Mouse (Mus musculus) lung, embryonic 16.5 days (tissue): ENCODE measurements at regions not wholly inside any gene's neighbourhood (a gene's known extent, or its start where the extent isn't known, plus 50 kb on each side); places are given as distances from the start of the nearest gene placed in this dataset.

ENCODE experiments used
- ATAC-seq: fragments of 200-750 bp; cut with Nextera tagmentation; 2 replicates; pipeline ENCODE4 v1.8.0; 2017; ENCODE audit warnings: low read depth, mild to moderate bottlenecking, moderate library complexity
- H3K27ac ChIP-seq: fragments of 300-500 bp; sonication (generic); 2 replicates; pipeline ENCODE4 v1.5.1; 2014; ENCODE audit warnings: mild to moderate bottlenecking, control low read depth, low read length
- H3K27me3 ChIP-seq: fragments of 300-500 bp; sonication (generic); 2 replicates; pipeline ENCODE4 v1.6.1; 2014; ENCODE audit warnings: low read depth, low read length, mixed read lengths; ENCODE audit not compliant: control insufficient read depth, insufficient read depth
- H3K36me3 ChIP-seq: fragments of 300-500 bp; sonication (generic); 2 replicates; pipeline ENCODE4 v1.6.1; 2014; ENCODE audit warnings: low read length; ENCODE audit not compliant: control insufficient read depth, insufficient read depth
- H3K4me1 ChIP-seq: fragments of 300-500 bp; sonication (generic); replicated peaks from 2 replicates; pipeline ENCODE4 v1.6.1; 2014; ENCODE audit warnings: low read length, mixed read lengths; ENCODE audit not compliant: control insufficient read depth, insufficient read depth
- H3K4me2 ChIP-seq: fragments of 300-500 bp; sonication (generic); 2 replicates; pipeline ENCODE4 v1.6.1; 2014; ENCODE audit warnings: low read depth, low read length, control low read depth
- H3K4me3 ChIP-seq: fragments of 300-500 bp; sonication (generic); 2 replicates; pipeline ENCODE4 v1.5.1; 2014; ENCODE audit warnings: mild to moderate bottlenecking, low read length, control low read depth
- H3K9ac ChIP-seq: fragments of 300-500 bp; sonication (generic); 2 replicates; pipeline ENCODE4 v1.6.1; 2014; ENCODE audit warnings: low read length, control low read depth
- H3K9me3 ChIP-seq: fragments of 300-500 bp; sonication (generic); 2 replicates; pipeline ENCODE4 v1.6.1; 2016; ENCODE audit warnings: low read length; ENCODE audit not compliant: control insufficient read depth
- WGBS: fragments of 180-500 bp; shearing (Covaris S2); extraction: QIAGEN DNeasy Blood & Tissue Kit; methylation state at CpG from one replicate; pipeline ENCODE4 v1.1.7; 2014; 5-methylcytosine and 5-hydroxymethylcytosine counted together

DNA sequence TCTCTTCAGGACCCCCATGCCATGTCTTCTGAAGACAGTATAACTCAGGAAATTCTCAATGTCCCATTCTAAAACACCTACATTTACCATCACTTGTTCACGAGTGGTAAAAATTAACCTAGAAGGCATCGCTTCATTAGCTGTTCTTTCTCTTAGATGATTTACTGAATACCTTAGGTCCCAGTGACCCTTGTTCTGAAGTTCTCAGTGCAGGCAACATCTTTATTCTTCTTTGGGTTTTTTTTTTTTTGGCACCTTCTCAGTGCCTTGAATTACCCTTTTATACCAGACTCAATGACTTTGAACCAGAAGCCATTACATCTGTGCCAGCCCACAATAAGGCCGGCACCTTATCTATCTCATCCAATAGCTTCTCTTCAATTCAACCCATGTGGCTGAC lies 167.1 kb upstream of the Usp24 start:
- H3K27ac ChIP-seq: no peak overlapping the region
- H3K4me3 ChIP-seq: no peak overlapping the region
- 87% methylated on average over 3 of the region's 3 CpGs for WGBS
- no peak for ATAC-seq
- H3K9ac ChIP-seq: no peak overlapping the region
- H3K27me3 ChIP-seq: no peaks in the 10 kb centered on the region
- no peaks in the 10 kb centered on the region for H3K36me3 ChIP-seq
- H3K9me3 ChIP-seq: no peaks in the 10 kb centered on the region
- H3K4me2 ChIP-seq: no peak overlapping the region
- H3K4me1 ChIP-seq: 0 out of 2 replicates have a peak, but pooled peaks cover 2% of the 10 kb centered on the region

DNA sequence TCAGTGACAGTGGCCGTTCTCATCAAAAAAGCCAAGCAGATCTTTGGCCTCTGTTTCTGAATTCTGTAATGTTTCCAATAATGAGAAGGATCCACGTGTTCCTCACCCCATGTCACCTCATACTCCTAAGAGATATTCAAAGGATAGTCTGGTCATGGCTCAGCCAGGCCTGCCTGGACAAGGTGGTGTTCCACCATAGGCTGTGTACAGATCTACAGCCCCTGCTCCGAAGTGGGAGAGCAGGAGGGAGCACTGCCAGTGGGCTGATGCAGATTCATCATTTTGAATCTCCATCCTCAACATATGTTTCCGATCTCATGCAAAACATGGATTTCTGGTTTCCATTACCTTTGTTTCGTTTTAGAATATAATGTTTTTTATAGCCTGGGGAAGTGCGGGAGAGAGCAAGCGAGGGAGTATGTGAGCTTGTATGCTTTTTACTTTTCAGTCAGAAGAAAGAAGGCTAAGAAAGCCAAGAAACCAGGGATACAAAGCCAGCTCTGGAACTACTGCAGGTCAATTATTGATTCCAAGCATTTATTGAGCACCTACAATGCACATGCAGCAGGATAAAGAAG lies 166.5 kb upstream of the Usp24 start:
- Histone ChIP-seq H3K4me3 (no peak overlapping the region), H3K36me3 (no peaks in the 10 kb centered on the region), H3K9ac (no peak overlapping the region), H3K27ac (no peak overlapping the region), H3K4me2 (no peak overlapping the region), H3K27me3 (no peaks in the 10 kb centered on the region), H3K4me1 (0 out of 2 replicates have a peak, but pooled peaks cover 2% of the 10 kb centered on the region), H3K9me3 (no peaks in the 10 kb centered on the region)
- WGBS: 80% methylated on average over 7 of the region's 7 CpGs
- ATAC-seq: no peak

DNA sequence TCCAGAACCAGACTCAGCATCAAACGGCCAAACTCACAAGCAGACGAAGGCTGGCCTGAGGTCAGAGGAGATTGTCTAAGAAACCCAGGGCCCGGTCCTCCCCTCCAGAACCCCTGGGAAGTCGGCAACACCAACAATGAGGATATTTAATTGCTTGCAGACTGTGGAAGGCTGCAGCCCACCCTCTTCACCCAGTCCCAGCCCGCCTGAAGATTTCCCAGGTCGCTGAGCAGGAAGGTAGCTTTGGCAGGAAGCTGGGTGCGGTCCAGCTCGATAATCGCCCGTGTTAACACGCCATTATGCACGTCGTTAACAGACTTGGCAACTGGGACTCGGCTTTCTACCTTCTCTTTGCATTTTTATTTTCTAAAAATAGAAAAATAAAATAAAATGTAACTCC lies 165.2 kb upstream of the Usp24 start:
- Histone ChIP-seq H3K27ac (no peak overlapping the region), H3K9me3 (no peaks in the 10 kb centered on the region), H3K4me1 (no peaks in the 10 kb centered on the region), H3K9ac (no peak overlapping the region), H3K27me3 (no peaks in the 10 kb centered on the region), H3K36me3 (no peaks in the 10 kb centered on the region), H3K4me3 (no peak overlapping the region), H3K4me2 (no peak overlapping the region)
- WGBS: 72% methylated on average over 14 of the region's 14 CpGs
- no peak for ATAC-seq

GRCm38 (mm10) chr4:106157451-106158179 lies 158.4 kb upstream of the Usp24 start:
- Histone ChIP-seq H3K4me2 (no peak overlapping the region), H3K4me3 (no peak overlapping the region), H3K27me3 (no peaks in the 10 kb centered on the region), H3K9ac (no peak overlapping the region), H3K36me3 (no peaks in the 10 kb centered on the region), H3K9me3 (no peaks in the 10 kb centered on the region), H3K4me1 (no peaks in the 10 kb centered on the region), H3K27ac (no peak overlapping the region)
- no peak for ATAC-seq
- WGBS: 62% methylated on average over 9 of the region's 9 CpGs

GRCm38 (mm10) chr4:106161592-106161991 lies 154.4 kb upstream of the Usp24 start:
- no peaks in the 10 kb centered on the region for H3K36me3 ChIP-seq
- WGBS: 69% methylated on average over 2 of the region's 2 CpGs
- H3K27ac ChIP-seq: no peak overlapping the region
- H3K27me3 ChIP-seq: no peaks in the 10 kb centered on the region
- no peaks in the 10 kb centered on the region for H3K9me3 ChIP-seq
- H3K4me3 ChIP-seq: no peak overlapping the region
- no peak overlapping the region for H3K9ac ChIP-seq
- no peak overlapping the region for H3K4me2 ChIP-seq
- ATAC-seq: no peak
- no peaks in the 10 kb centered on the region for H3K4me1 ChIP-seq

DNA sequence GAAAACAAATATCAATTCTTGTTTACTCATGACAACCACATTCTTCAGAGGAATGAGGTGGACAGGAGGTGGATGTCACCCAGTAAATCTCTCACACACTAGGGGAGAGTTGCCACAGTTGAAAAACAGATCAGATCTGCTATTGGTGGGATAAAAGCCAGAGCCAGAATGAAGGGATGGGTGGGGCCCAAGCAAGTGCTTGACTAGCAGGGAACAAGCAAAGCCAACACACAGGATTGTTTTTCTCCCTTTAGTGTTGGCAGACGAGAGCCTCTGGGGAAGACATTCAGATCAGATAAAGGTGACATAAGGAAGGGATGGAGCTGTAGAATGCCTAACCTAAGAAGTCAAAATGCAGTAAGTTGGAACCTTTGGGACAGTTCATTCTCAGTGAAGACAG lies 153.5 kb upstream of the Usp24 start:
- Histone ChIP-seq H3K4me1 (no peaks in the 10 kb centered on the region), H3K36me3 (no peaks in the 10 kb centered on the region), H3K27ac (no peak overlapping the region), H3K27me3 (no peaks in the 10 kb centered on the region), H3K4me3 (no peak overlapping the region), H3K9ac (no peak overlapping the region), H3K4me2 (no peak overlapping the region), H3K9me3 (no peaks in the 10 kb centered on the region)
- ATAC-seq: no peak
- WGBS: 29% methylated on average over 1 of the region's 1 CpGs

DNA sequence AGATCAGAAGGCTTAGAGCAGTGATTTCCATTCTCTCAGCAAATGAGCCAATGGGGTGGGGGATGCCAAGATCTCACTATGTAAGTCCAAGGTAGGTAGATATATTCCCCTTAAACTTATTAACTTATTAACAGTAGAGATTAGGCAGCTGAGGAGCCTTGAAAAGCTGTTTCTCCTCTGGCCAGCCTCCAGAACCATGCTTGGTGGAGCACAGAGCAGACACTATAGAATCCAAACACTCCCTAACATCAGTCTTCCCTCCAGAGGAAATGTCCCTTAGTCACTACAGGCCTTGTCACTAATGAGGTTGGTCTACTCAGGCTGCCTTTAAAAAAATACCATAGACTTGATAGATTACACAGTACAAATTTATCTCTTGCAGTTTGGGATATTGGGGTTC lies 152.8 kb upstream of the Usp24 start:
- H3K9me3 ChIP-seq: no peaks in the 10 kb centered on the region
- ATAC-seq: no peak

GRCm38 (mm10) chr4:106167716-106168115 lies 148.3 kb upstream of the Usp24 start:
- Histone ChIP-seq H3K9ac (no peak overlapping the region), H3K4me2 (no peak overlapping the region), H3K36me3 (no peaks in the 10 kb centered on the region), H3K4me1 (no peaks in the 10 kb centered on the region), H3K4me3 (no peak overlapping the region), H3K9me3 (no peaks in the 10 kb centered on the region), H3K27ac (no peak overlapping the region), H3K27me3 (no peaks in the 10 kb centered on the region)
- WGBS: 59% methylated on average over 4 of the region's 4 CpGs
- ATAC-seq: no peak

More for the DNA sequence above, 152.8 kb upstream of the Usp24 start:
- Histone ChIP-seq H3K27me3 (no peaks in the 10 kb centered on the region), H3K36me3 (no peaks in the 10 kb centered on the region), H3K4me3 (no peak overlapping the region), H3K4me2 (no peak overlapping the region), H3K27ac (no peak overlapping the region), H3K4me1 (no peaks in the 10 kb centered on the region), H3K9ac (no peak overlapping the region)

- no peaks in the 10 kb centered on the region for H3K4me1 ChIP-seq
- no peak for ATAC-seq
- no peaks in the 10 kb centered on the region for H3K36me3 ChIP-seq
- no peak overlapping the region for H3K4me3 ChIP-seq
- 59% methylated on average over 6 of the region's 6 CpGs for WGBS
- no peak overlapping the region for H3K27ac ChIP-seq
- H3K9ac ChIP-seq: no peak overlapping the region
- no peaks in the 10 kb centered on the region for H3K27me3 ChIP-seq
- H3K9me3 ChIP-seq: no peaks in the 10 kb centered on the region
- H3K4me2 ChIP-seq: no peak overlapping the region
Observed at GRCm38 (mm10) chr4:106168741-106169140, 147.3 kb upstream of the Usp24 start.
